Mouse (Mus musculus): ENCODE measurements around the gene Cdc6. TPM values are rescaled to one million over a fixed set of nuclear protein-coding genes. Genes with fewer than 3 reads are reported as not detected.
A peak's percentile ranks its signal among the peaks of the same experiment; 100 is the strongest.

Gene Cdc6
- polyA plus RNA-seq, 1 experiment, result 0.11 TPM

DNA sequence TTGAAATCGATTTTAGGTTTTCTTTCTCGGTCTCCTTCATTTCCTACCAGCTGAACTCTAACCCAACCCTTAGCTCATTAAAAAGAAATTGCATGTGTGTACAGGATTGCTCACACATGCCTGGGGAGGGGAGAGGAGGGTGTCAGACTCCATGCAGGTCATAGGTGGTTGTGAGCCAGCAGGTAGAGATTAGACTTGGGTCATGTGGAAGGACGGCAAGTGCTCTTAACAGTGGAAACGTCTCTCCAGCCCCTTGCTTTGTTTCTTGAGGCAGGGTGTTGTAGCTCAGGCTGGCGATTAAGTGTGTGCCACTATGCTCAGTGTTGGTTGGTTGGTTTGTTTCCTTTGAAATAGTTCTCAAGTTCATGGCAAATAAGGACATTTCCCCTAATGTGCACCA is 36.8 kb upstream of the Cdc6 start:
- H3K4me1 ChIP-seq (ENCODE audit: control insufficient read depth, insufficient read depth, low read length), result no peaks in the 10 kb centered on the region; the same call in 1 of the 2 replicates
- H3K27ac ChIP-seq (ENCODE audit: insufficient read depth, low read depth, low read length), result no peak overlapping the region
- no peak for DNase-seq
- no peak for TF ChIP-seq CTCF (conservative IDR thresholded peaks at IDR 0.05; ENCODE audit: insufficient read depth, insufficient read length, low read depth, low read length)
- H3K27me3 ChIP-seq (replicated peaks; ENCODE audit: control insufficient read depth, insufficient read depth, low read length), result no peaks in the 10 kb centered on the region
- H3K4me3 ChIP-seq (ENCODE audit: insufficient read depth, low read depth, low read length), result no peak overlapping the region
- no peaks in the 10 kb centered on the region; the same call in 1 of the 2 replicates for H3K36me3 ChIP-seq (ENCODE audit: control insufficient read depth, insufficient read depth, low read length)
- 72% methylated on average over 5 of the region's 5 CpGs for WGBS

GRCm38 (mm10) chr11:98871416-98871815 is 36.2 kb upstream of the Cdc6 start:
- Histone ChIP-seq H3K4me1 (ENCODE audit: control insufficient read depth, insufficient read depth, low read length) (peaks cover under 1% of the 10 kb centered on the region; the same call in 1 of the 2 replicates), H3K27me3 (replicated peaks; ENCODE audit: control insufficient read depth, insufficient read depth, low read length) (no peaks in the 10 kb centered on the region), H3K27ac (ENCODE audit: insufficient read depth, low read depth, low read length) (no peak overlapping the region), H3K4me3 (ENCODE audit: insufficient read depth, low read depth, low read length) (no peak overlapping the region), H3K36me3 (ENCODE audit: control insufficient read depth, insufficient read depth, low read length) (no peaks in the 10 kb centered on the region; the same call in 1 of the 2 replicates)
- TF ChIP-seq CTCF (conservative IDR thresholded peaks at IDR 0.05; ENCODE audit: insufficient read depth, insufficient read length, low read depth, low read length), result no peak
- no peak for TF ChIP-seq POLR2A (IDR thresholded peaks at IDR 0.05; ENCODE audit: low read depth, low read length)
- 71% methylated on average over 4 of the region's 4 CpGs for WGBS
- DNase-seq, result no peak

DNA sequence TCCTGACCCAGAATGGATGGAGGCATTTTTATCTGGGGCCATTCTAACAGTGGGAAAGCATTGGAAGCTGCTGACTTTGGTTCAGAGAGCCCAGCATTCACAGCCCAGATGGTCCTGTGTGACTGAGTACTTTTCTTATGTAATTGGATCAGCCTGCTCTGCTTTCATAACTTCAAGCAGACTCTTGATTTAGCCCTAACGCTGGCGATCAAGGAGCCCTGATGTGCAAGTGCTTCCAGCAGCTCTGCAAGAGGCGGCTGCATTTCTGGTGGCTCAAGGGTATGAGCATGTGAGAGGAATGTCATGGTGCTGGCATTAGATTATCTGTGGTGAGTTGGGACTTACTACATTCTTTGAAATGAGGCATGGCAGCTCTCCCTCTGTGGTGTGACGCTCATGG is 35.6 kb upstream of the Cdc6 start:
- DNase-seq, result no peak

DNA sequence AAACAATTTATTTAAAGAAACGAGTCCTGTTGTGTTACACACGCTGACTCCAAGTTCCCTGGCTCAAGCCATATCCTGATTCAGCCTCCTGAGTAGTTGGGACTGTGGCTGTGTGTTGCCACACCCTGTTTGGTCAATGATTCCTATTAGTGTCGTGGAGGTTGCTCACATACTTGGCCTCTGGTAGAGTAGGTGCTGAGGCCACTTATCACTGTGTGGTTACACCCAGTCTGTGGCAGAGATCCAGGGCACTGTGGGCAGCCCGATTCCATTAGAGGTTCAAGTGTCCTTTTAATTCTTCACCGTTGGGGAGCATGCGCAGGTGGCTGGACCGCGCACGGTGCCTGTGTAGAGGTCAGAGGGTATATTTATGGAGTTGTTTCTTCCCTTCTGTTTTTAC is 33.7 kb upstream of the Cdc6 start:
- no peak for TF ChIP-seq CTCF (conservative IDR thresholded peaks at IDR 0.05; ENCODE audit: insufficient read depth, insufficient read length, low read depth, low read length)
- H3K4me3 ChIP-seq (ENCODE audit: insufficient read depth, low read depth, low read length), result no peak overlapping the region
- no peak overlapping the region for H3K27ac ChIP-seq (ENCODE audit: insufficient read depth, low read depth, low read length)
- H3K27me3 ChIP-seq (replicated peaks; ENCODE audit: control insufficient read depth, insufficient read depth, low read length), result no peaks in the 10 kb centered on the region
- 70% methylated on average over 9 of the region's 9 CpGs for WGBS
- DNase-seq, result peak; percentile 33
- peaks cover 10% of the 10 kb centered on the region; the same call in 1 of the 2 replicates for H3K4me1 ChIP-seq (ENCODE audit: control insufficient read depth, insufficient read depth, low read length)
- no peaks in the 10 kb centered on the region for H3K36me3 ChIP-seq (ENCODE audit: control insufficient read depth, insufficient read depth, low read length)

More for the DNA sequence above, 35.6 kb upstream of the Cdc6 start:
- peaks cover 6% of the 10 kb centered on the region; the same call in 1 of the 2 replicates for H3K4me1 ChIP-seq (ENCODE audit: control insufficient read depth, insufficient read depth, low read length)
- no peaks in the 10 kb centered on the region; the same call in 1 of the 2 replicates for H3K36me3 ChIP-seq (ENCODE audit: control insufficient read depth, insufficient read depth, low read length)
- no peaks in the 10 kb centered on the region for H3K27me3 ChIP-seq (replicated peaks; ENCODE audit: control insufficient read depth, insufficient read depth, low read length)
- 63% methylated on average over 4 of the region's 4 CpGs for WGBS
- no peak overlapping the region for H3K27ac ChIP-seq (ENCODE audit: insufficient read depth, low read depth, low read length)
- H3K4me3 ChIP-seq (ENCODE audit: insufficient read depth, low read depth, low read length), result no peak overlapping the region
- no peak for TF ChIP-seq CTCF (conservative IDR thresholded peaks at IDR 0.05; ENCODE audit: insufficient read depth, insufficient read length, low read depth, low read length)
- no peak for TF ChIP-seq POLR2A (IDR thresholded peaks at IDR 0.05; ENCODE audit: low read depth, low read length)

GRCm38 (mm10) chr11:98877001-98877400 is 30.6 kb upstream of the Cdc6 start:
- 38% methylated on average over 9 of the region's 9 CpGs for whole genome bisulfite sequencing
- peak; percentile 79 for DNase-seq
- Histone ChIP-seq H3K4me1 (ENCODE audit: control insufficient read depth, insufficient read depth, low read length) (peaks cover 10% of the 10 kb centered on the region; the same call in 1 of the 2 replicates), H3K27me3 (replicated peaks; ENCODE audit: control insufficient read depth, insufficient read depth, low read length) (no peaks in the 10 kb centered on the region), H3K36me3 (ENCODE audit: control insufficient read depth, insufficient read depth, low read length) (no peaks in the 10 kb centered on the region), H3K4me3 (ENCODE audit: insufficient read depth, low read depth, low read length) (no peak overlapping the region), H3K27ac (ENCODE audit: insufficient read depth, low read depth, low read length) (no peak overlapping the region)
- TF ChIP-seq POLR2A (IDR thresholded peaks at IDR 0.05; ENCODE audit: low read depth, low read length) (no peak), CTCF (conservative IDR thresholded peaks at IDR 0.05; ENCODE audit: insufficient read depth, insufficient read length, low read depth, low read length) (no peak)

GRCm38 (mm10) chr11:98887703-98888102 is 19.9 kb upstream of the Cdc6 start:
- no peaks in the 10 kb centered on the region for H3K4me1 ChIP-seq (ENCODE audit: control insufficient read depth, insufficient read depth, low read length)
- H3K36me3 ChIP-seq (ENCODE audit: control insufficient read depth, insufficient read depth, low read length), result peaks cover 9% of the 10 kb centered on the region
- H3K4me3 ChIP-seq (ENCODE audit: insufficient read depth, low read depth, low read length), result no peak overlapping the region
- WGBS, result 99% methylated on average over 3 of the region's 3 CpGs
- H3K27me3 ChIP-seq (replicated peaks; ENCODE audit: control insufficient read depth, insufficient read depth, low read length), result no peaks in the 10 kb centered on the region
- H3K27ac ChIP-seq (ENCODE audit: insufficient read depth, low read depth, low read length), result no peak overlapping the region
- DNase-seq, result no peak
- TF ChIP-seq CTCF (conservative IDR thresholded peaks at IDR 0.05; ENCODE audit: insufficient read depth, insufficient read length, low read depth, low read length), result no peak
- TF ChIP-seq POLR2A (IDR thresholded peaks at IDR 0.05; ENCODE audit: low read depth, low read length), result no peak

DNA sequence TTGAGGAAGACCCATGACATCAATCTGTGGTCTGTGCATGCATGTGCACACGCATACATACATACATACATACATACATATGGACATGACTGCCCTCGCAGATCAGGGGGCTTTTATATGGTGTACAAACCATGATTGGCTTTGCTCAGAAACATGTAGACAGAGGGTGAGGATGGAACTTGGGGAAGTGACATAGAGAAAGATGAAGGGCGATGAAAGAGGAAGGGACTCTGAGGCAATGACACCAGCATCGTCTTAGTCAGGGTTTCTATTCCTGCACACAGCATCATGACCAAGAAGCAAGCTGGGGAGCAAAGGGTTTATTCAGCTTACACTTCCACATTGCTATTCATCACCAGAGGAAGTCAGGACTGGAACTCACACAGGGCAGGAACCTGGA is 18.5 kb upstream of the Cdc6 start:
- H3K36me3 ChIP-seq (ENCODE audit: control insufficient read depth, insufficient read depth, low read length), result peaks cover 9% of the 10 kb centered on the region

More for the DNA sequence above, 18.5 kb upstream of the Cdc6 start:
- WGBS, result 96% methylated on average over 4 of the region's 4 CpGs
- H3K4me3 ChIP-seq (ENCODE audit: insufficient read depth, low read depth, low read length), result no peak overlapping the region
- no peak for TF ChIP-seq CTCF (conservative IDR thresholded peaks at IDR 0.05; ENCODE audit: insufficient read depth, insufficient read length, low read depth, low read length)
- no peak for TF ChIP-seq POLR2A (IDR thresholded peaks at IDR 0.05; ENCODE audit: low read depth, low read length)
- no peak for DNase-seq
- no peaks in the 10 kb centered on the region for H3K27me3 ChIP-seq (replicated peaks; ENCODE audit: control insufficient read depth, insufficient read depth, low read length)
- no peak overlapping the region for H3K27ac ChIP-seq (ENCODE audit: insufficient read depth, low read depth, low read length)
- H3K4me1 ChIP-seq (ENCODE audit: control insufficient read depth, insufficient read depth, low read length), result no peaks in the 10 kb centered on the region
